Mouse (Mus musculus) ES-E14 (cell line): Measurements from ENCODE around the gene Gm28051.

Experiments used
- CHD2 ChIP-seq: IDR thresholded peaks from 2 replicates; pipeline ENCODE4 v1.6.1; 2014; ENCODE audit warnings: mild to moderate bottlenecking, low read depth, low read length, inconsistent platforms
- HCFC1 ChIP-seq: IDR thresholded peaks from 2 replicates; pipeline ENCODE4 v1.6.1; 2012; ENCODE audit warnings: low read length, inconsistent platforms, borderline replicate concordance; ENCODE audit not compliant: insufficient read depth
- ZC3H11A ChIP-seq: IDR thresholded peaks from 2 replicates; pipeline ENCODE4 v1.6.1; 2012; ENCODE audit warnings: low read depth, mild to moderate bottlenecking, inconsistent platforms, low read length, borderline replicate concordance
- ZNF384 ChIP-seq: IDR thresholded peaks from 2 replicates; pipeline ENCODE4 v1.6.1; 2012; ENCODE audit warnings: low read depth, low read length, inconsistent platforms

DNA sequence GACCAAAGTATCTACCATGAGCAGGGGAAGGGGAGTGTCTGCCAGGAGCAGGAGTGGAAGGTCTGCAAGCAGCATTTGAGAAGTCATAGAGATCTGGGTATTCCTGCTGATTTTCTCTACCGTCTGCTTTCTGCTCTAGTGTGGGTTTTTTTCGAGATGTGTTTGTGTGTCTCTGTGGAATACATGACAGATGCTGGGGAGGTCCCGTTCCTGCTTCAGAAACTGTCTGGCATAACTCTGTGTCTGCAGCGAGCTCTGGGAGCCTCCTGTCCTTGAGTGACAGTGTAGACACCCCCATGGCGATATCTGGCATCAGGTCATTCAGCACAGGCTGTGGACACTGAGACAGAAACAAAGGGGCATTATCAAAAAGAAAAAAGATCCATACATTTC, 28.0 kb upstream of the Gm28051 start:
- TF ChIP-seq HCFC1 (no peak), ZC3H11A (no peak), CHD2 (no peak), ZNF384 (no peak)
